Mouse (Mus musculus): ENCODE results near the gene Ccdc62. TPM values are rescaled to one million over a fixed set of nuclear protein-coding genes. Genes with fewer than 3 reads are reported as not detected.
A peak's percentile ranks its signal among the peaks of the same experiment; 100 is the strongest.

Gene Ccdc62
- polyA plus RNA-seq, 1 experiment, result 8.0 TPM

- no peak overlapping the region for H3K4me3 ChIP-seq (ENCODE audit: insufficient read depth, low read length)
- no peak overlapping the region for H3K27ac ChIP-seq (ENCODE audit: insufficient read depth, low read length)
- H3K4me1 ChIP-seq (ENCODE audit: control insufficient read depth, insufficient read depth, low read length), result peaks cover 8% of the 10 kb centered on the region; the same call in 1 of the 2 replicates
- TF ChIP-seq POLR2A (IDR thresholded peaks at IDR 0.05; ENCODE audit: low read depth, low read length), result no peak
- TF ChIP-seq CTCF (IDR thresholded peaks at IDR 0.05; ENCODE audit: borderline replicate concordance, insufficient read depth, low read length), result no peak
These were observed 65.7 kb downstream of the Ccdc62 start for GRCm38 (mm10) chr5:123996194-123996593.

GRCm38 (mm10) chr5:123996695-123997094 lies 66.2 kb downstream of the Ccdc62 start:
- TF ChIP-seq POLR2A (IDR thresholded peaks at IDR 0.05; ENCODE audit: low read depth, low read length), result no peak
- TF ChIP-seq CTCF (IDR thresholded peaks at IDR 0.05; ENCODE audit: borderline replicate concordance, insufficient read depth, low read length), result no peak
- H3K4me1 ChIP-seq (ENCODE audit: control insufficient read depth, insufficient read depth, low read length), result peaks cover 8% of the 10 kb centered on the region; the same call in 1 of the 2 replicates
- H3K4me3 ChIP-seq (ENCODE audit: insufficient read depth, low read length), result no peak overlapping the region
- H3K27ac ChIP-seq (ENCODE audit: insufficient read depth, low read length), result no peak overlapping the region

- no peak for TF ChIP-seq CTCF (IDR thresholded peaks at IDR 0.05; ENCODE audit: borderline replicate concordance, insufficient read depth, low read length)
- TF ChIP-seq POLR2A (IDR thresholded peaks at IDR 0.05; ENCODE audit: low read depth, low read length), result no peak
- Histone ChIP-seq H3K27ac (ENCODE audit: insufficient read depth, low read length) (no peak overlapping the region), H3K4me1 (ENCODE audit: control insufficient read depth, insufficient read depth, low read length) (peaks cover 7% of the 10 kb centered on the region; the same call in 1 of the 2 replicates), H3K4me3 (ENCODE audit: insufficient read depth, low read length) (no peak overlapping the region)
These were observed 66.8 kb downstream of the Ccdc62 start for GRCm38 (mm10) chr5:123997211-123997751.

- no peak for TF ChIP-seq POLR2A (IDR thresholded peaks at IDR 0.05; ENCODE audit: low read depth, low read length)
- TF ChIP-seq CTCF (IDR thresholded peaks at IDR 0.05; ENCODE audit: borderline replicate concordance, insufficient read depth, low read length), result no peak
- Histone ChIP-seq H3K4me1 (ENCODE audit: control insufficient read depth, insufficient read depth, low read length) (0 out of 2 replicates have a peak, but pooled peaks cover 3% of the 10 kb centered on the region), H3K4me3 (ENCODE audit: insufficient read depth, low read length) (no peak overlapping the region), H3K27ac (ENCODE audit: insufficient read depth, low read length) (no peak overlapping the region)
These were observed 67.3 kb downstream of the Ccdc62 start for GRCm38 (mm10) chr5:123997811-123998210.

- no peak for TF ChIP-seq POLR2A (IDR thresholded peaks at IDR 0.05; ENCODE audit: low read depth, low read length)
- TF ChIP-seq CTCF (IDR thresholded peaks at IDR 0.05; ENCODE audit: borderline replicate concordance, insufficient read depth, low read length), result no peak
- no peak overlapping the region for H3K27ac ChIP-seq (ENCODE audit: insufficient read depth, low read length)
- no peak overlapping the region for H3K4me3 ChIP-seq (ENCODE audit: insufficient read depth, low read length)
- H3K4me1 ChIP-seq (ENCODE audit: control insufficient read depth, insufficient read depth, low read length), result 0 out of 2 replicates have a peak, but pooled peaks cover 2% of the 10 kb centered on the region
These were observed 67.9 kb downstream of the Ccdc62 start for GRCm38 (mm10) chr5:123998370-123998769.

GRCm38 (mm10) chr5:124000824-124001223 lies 70.3 kb downstream of the Ccdc62 start:
- TF ChIP-seq POLR2A (IDR thresholded peaks at IDR 0.05; ENCODE audit: low read depth, low read length), result no peak
- peak; percentile 88 for TF ChIP-seq CTCF (IDR thresholded peaks at IDR 0.05; ENCODE audit: borderline replicate concordance, insufficient read depth, low read length)
- H3K4me1 ChIP-seq (ENCODE audit: control insufficient read depth, insufficient read depth, low read length), result no peaks in the 10 kb centered on the region
- H3K27ac ChIP-seq (ENCODE audit: insufficient read depth, low read length), result no peak overlapping the region
- no peak overlapping the region for H3K4me3 ChIP-seq (ENCODE audit: insufficient read depth, low read length)

GRCm38 (mm10) chr5:124001274-124001673 lies 70.8 kb downstream of the Ccdc62 start:
- Histone ChIP-seq H3K4me3 (ENCODE audit: insufficient read depth, low read length) (no peak overlapping the region), H3K4me1 (ENCODE audit: control insufficient read depth, insufficient read depth, low read length) (no peaks in the 10 kb centered on the region), H3K27ac (ENCODE audit: insufficient read depth, low read length) (no peak overlapping the region)
- no peak for TF ChIP-seq POLR2A (IDR thresholded peaks at IDR 0.05; ENCODE audit: low read depth, low read length)
- TF ChIP-seq CTCF (IDR thresholded peaks at IDR 0.05; ENCODE audit: borderline replicate concordance, insufficient read depth, low read length), result no peak

GRCm38 (mm10) chr5:124002876-124003275 lies 72.4 kb downstream of the Ccdc62 start:
- peaks cover 8% of the 10 kb centered on the region for H3K4me1 ChIP-seq (ENCODE audit: control insufficient read depth, insufficient read depth, low read length)

GRCm38 (mm10) chr5:124003375-124003774 lies 72.9 kb downstream of the Ccdc62 start:
- Histone ChIP-seq H3K27ac (ENCODE audit: insufficient read depth, low read length) (no peak overlapping the region), H3K4me3 (ENCODE audit: insufficient read depth, low read length) (no peak overlapping the region), H3K4me1 (ENCODE audit: control insufficient read depth, insufficient read depth, low read length) (peaks cover 9% of the 10 kb centered on the region)
- TF ChIP-seq POLR2A (IDR thresholded peaks at IDR 0.05; ENCODE audit: low read depth, low read length) (no peak), CTCF (IDR thresholded peaks at IDR 0.05; ENCODE audit: borderline replicate concordance, insufficient read depth, low read length) (no peak)

More at GRCm38 (mm10) chr5:124002876-124003275, 72.4 kb downstream of the Ccdc62 start:
- Histone ChIP-seq H3K4me3 (ENCODE audit: insufficient read depth, low read length) (no peak overlapping the region), H3K27ac (ENCODE audit: insufficient read depth, low read length) (no peak overlapping the region)
- TF ChIP-seq CTCF (IDR thresholded peaks at IDR 0.05; ENCODE audit: borderline replicate concordance, insufficient read depth, low read length) (no peak), POLR2A (IDR thresholded peaks at IDR 0.05; ENCODE audit: low read depth, low read length) (no peak)

- no peak for TF ChIP-seq POLR2A (IDR thresholded peaks at IDR 0.05; ENCODE audit: low read depth, low read length)
- no peak for TF ChIP-seq CTCF (IDR thresholded peaks at IDR 0.05; ENCODE audit: borderline replicate concordance, insufficient read depth, low read length)
- Histone ChIP-seq H3K27ac (ENCODE audit: insufficient read depth, low read length) (no peak overlapping the region), H3K4me1 (ENCODE audit: control insufficient read depth, insufficient read depth, low read length) (peaks cover 9% of the 10 kb centered on the region), H3K4me3 (ENCODE audit: insufficient read depth, low read length) (no peak overlapping the region)
These were observed 74.1 kb downstream of the Ccdc62 start for GRCm38 (mm10) chr5:124004356-124005150.
